Mouse (Mus musculus) midbrain, embryonic 11.5 days (tissue): ENCODE measurements around the gene Ptbp3. TPM values are rescaled to one million over a fixed set of nuclear protein-coding genes. Genes with fewer than 3 reads are reported as not detected.
A peak's percentile ranks its signal among the peaks of the same experiment; 100 is the strongest.
"Not testable (repeated sequence)": the region's sequence is repeated elsewhere in the genome, so short reads cannot be mapped to it uniquely, and the experiment has no call there.

Source experiments
- ATAC-seq: fragments of 200-750 bp; cut with Nextera tagmentation; 2 replicates; pipeline ENCODE4 v1.8.0; 2017; ENCODE audit warnings: moderate TSS enrichment, moderate library complexity; ENCODE audit not compliant: low FRiP score
- DNase-seq: peaks from one replicate; pipeline ENCODE4 v3.0.0; 2015; ENCODE audit warnings: low spot score; ENCODE audit errors: missing footprints
- H3K27ac ChIP-seq: fragments of 300-500 bp; sonication (generic); 2 replicates; pipeline ENCODE4 v1.5.1; 2014; ENCODE audit warnings: low read depth, low read length
- H3K27me3 ChIP-seq: fragments of 300-500 bp; sonication (generic); 2 replicates; pipeline ENCODE4 v1.6.1; 2014; ENCODE audit warnings: mild to moderate bottlenecking, low read length, moderate library complexity, mixed read lengths; ENCODE audit not compliant: control insufficient read depth, insufficient read depth
- H3K36me3 ChIP-seq: fragments of 300-500 bp; sonication (generic); 2 replicates; pipeline ENCODE4 v1.6.1; 2014; ENCODE audit warnings: mild to moderate bottlenecking, low read length, moderate library complexity, mixed read lengths; ENCODE audit not compliant: control insufficient read depth, insufficient read depth
- H3K4me1 ChIP-seq: fragments of 300-500 bp; sonication (generic); 2 replicates; pipeline ENCODE4 v1.6.1; 2014; ENCODE audit warnings: low read length; ENCODE audit not compliant: control insufficient read depth, insufficient read depth
- H3K4me2 ChIP-seq: fragments of 300-500 bp; sonication (generic); 2 replicates; pipeline ENCODE4 v1.6.1; 2014; ENCODE audit warnings: mild to moderate bottlenecking, moderate library complexity
- H3K4me3 ChIP-seq: fragments of 300-500 bp; sonication (generic); 2 replicates; pipeline ENCODE4 v1.5.1; 2014; ENCODE audit warnings: low read depth, low read length
- H3K9ac ChIP-seq: fragments of 300-500 bp; sonication (generic); 2 replicates; pipeline ENCODE4 v1.6.1; 2014; ENCODE audit warnings: low read length
- H3K9me3 ChIP-seq: fragments of 300-500 bp; sonication (generic); 2 replicates; pipeline ENCODE4 v1.6.1; 2016; ENCODE audit warnings: low read length; ENCODE audit not compliant: control insufficient read depth
- WGBS: fragments of 180-500 bp; shearing (Covaris S2); extraction: QIAGEN DNeasy Blood & Tissue Kit; methylation state at CpG from one replicate; pipeline ENCODE4 v1.1.7; 2014; 5-methylcytosine and 5-hydroxymethylcytosine counted together
- polyA plus RNA-seq: library from polyadenylated mRNA; unstranded; fragments of >200 nt; fragmentation: Nextera tagmentation; extraction: Ambion mirVana; gene quantifications from 2 replicates; pipeline ENCODE4 v1.2.1, GENCODE M21; 2014

Gene Ptbp3
- polyA plus RNA-seq, 1 experiment from 2014 or later = 29.6 TPM

GRCm38 (mm10) chr4:59580495-59581281, 31.5 kb upstream of the Ptbp3 start:
- no peaks in the 10 kb centered on the region for H3K36me3 ChIP-seq
- ATAC-seq = peak; percentile 48

DNA sequence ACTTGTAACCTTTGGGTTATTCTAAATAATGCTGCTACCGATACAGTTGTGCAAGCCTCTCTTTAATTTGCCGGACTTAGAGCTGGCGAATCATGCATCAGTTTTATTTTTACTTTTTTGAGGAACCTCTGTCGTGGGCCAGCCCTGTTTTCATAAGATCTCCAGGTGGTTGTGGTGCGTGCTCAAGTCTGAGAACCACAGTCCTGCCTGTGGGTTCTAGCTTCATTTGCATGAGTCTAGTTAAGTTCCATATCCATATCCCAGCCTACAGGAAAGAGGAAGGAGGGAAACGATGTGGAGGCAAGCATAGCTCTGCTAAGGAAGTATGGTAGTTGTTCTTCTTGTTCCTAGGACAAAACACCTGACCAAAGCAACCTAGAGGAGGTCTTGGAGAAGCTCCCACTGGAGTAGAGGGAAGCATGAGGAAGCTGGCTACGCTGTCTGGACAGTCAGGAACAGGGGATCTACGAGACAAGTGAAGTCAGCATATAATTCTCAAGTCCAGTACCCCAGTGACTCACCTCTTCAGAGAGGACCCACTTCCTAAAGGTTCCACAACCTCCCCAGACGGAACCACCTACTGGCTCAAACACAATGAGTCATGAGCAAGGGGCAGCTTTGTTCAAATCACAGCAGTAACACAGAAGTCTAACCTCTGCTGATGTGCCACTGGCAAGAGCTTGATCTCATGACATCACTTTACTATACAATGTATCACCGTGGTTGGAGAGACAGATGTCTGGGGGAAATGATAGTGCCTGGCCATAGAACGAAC, 26.2 kb upstream of the Ptbp3 start:
- Histone ChIP-seq H3K27ac (no peak overlapping the region), H3K36me3 (no peaks in the 10 kb centered on the region), H3K27me3 (no peaks in the 10 kb centered on the region), H3K4me1 (peaks cover 4% of the 10 kb centered on the region; the same call in 1 of the 2 replicates), H3K4me2 (no peak overlapping the region), H3K4me3 (no peak overlapping the region), H3K9ac (no peak overlapping the region), H3K9me3 (no peaks in the 10 kb centered on the region)
- ATAC-seq (no peak), DNase-seq (no peak)
- 90% methylated on average over 11 of the region's 11 CpGs for WGBS

More at GRCm38 (mm10) chr4:59580495-59581281, 31.5 kb upstream of the Ptbp3 start:
- Histone ChIP-seq H3K4me3 (peak overlapping the region; percentile 60), H3K9me3 (no peaks in the 10 kb centered on the region), H3K27me3 (no peaks in the 10 kb centered on the region), H3K4me1 (peaks cover 8% of the 10 kb centered on the region; the same call in 1 of the 2 replicates), H3K27ac (0 out of 2 replicates have a peak overlapping the region, but pooled peaks have one; percentile 4), H3K9ac (peak overlapping the region; percentile 57), H3K4me2 (peak overlapping the region; percentile 63)
- WGBS = 1% methylated on average over 23 of the region's 23 CpGs
- DNase-seq = peak; percentile 93

DNA sequence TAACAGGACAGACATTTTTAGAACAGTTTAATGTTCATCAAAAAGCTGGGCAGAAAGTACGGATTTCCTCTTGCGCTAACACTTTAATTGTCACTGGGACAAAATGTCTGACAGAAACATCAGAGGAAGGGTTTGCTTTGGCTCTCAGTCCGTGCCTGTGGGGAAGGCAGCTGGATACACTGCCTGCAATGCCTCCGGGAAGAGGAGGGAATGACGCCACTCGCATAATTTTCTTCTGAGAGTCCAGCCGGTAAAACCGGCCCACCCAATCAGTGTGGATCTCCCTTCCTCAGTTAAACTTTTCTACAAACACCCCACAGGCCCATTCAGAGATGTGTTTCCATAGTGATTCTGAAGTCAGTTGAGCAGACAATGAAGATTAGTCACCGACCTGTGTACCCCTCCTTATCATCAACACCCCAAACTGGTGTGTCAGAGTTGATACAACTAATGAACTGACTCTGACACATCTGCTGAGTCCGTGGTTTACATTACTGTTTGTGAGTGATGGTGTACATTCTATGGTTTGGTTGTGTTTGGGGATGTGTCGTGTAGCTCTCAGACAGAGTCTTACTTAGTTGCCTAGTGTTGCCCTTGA, 23.5 kb upstream of the Ptbp3 start:
- DNase-seq (peak; percentile 73), ATAC-seq (no peak)
- Histone ChIP-seq H3K9me3 (no peaks in the 10 kb centered on the region), H3K4me3 (no peak overlapping the region), H3K4me2 (no peak overlapping the region), H3K36me3 (no peaks in the 10 kb centered on the region), H3K9ac (no peak overlapping the region), H3K27ac (no peak overlapping the region), H3K4me1 (no peaks in the 10 kb centered on the region), H3K27me3 (no peaks in the 10 kb centered on the region)
- WGBS = 77% methylated on average over 11 of the region's 11 CpGs

DNA sequence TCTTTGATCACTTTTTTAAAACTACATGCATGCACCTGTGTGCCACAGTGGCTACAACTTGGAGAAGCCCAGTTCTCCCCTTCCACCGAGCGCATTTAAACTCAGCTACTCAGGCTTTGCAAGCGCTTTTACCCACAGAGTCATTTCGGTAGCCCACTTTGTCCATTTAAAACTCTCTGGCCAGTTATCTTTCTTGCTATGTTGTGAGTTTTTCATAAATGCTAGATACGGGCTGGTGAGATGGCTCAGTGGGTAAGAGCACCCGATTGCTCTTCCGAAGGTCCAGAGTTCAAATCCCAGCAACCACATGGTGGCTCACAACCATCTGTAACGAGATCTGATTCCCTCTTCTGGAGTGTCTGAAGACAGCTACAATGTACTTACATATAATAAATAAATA, 21.4 kb upstream of the Ptbp3 start:
- not testable (repeated sequence) for H3K9me3 ChIP-seq, H3K4me3 ChIP-seq, H3K27ac ChIP-seq, ATAC-seq, H3K27me3 ChIP-seq, H3K4me1 ChIP-seq, H3K9ac ChIP-seq, H3K4me2 ChIP-seq, H3K36me3 ChIP-seq
- 94% methylated on average over 7 of the region's 8 CpGs for WGBS
- peak; percentile 35 for DNase-seq

- no peak overlapping the region for H3K27ac ChIP-seq
- peak; percentile 95 for DNase-seq
- H3K9ac ChIP-seq = no peak overlapping the region
- H3K4me1 ChIP-seq = no peaks in the 10 kb centered on the region
- ATAC-seq = peak; percentile 33; the same call in 1 of the 2 replicates
- no peaks in the 10 kb centered on the region for H3K9me3 ChIP-seq
- no peak overlapping the region for H3K4me3 ChIP-seq
- H3K27me3 ChIP-seq = no peaks in the 10 kb centered on the region
- WGBS = 10% methylated on average over 7 of the region's 7 CpGs
- no peaks in the 10 kb centered on the region for H3K36me3 ChIP-seq
- H3K4me2 ChIP-seq = no peak overlapping the region
These were observed 20.4 kb upstream of the Ptbp3 start for GRCm38 (mm10) chr4:59569538-59569937.

DNA sequence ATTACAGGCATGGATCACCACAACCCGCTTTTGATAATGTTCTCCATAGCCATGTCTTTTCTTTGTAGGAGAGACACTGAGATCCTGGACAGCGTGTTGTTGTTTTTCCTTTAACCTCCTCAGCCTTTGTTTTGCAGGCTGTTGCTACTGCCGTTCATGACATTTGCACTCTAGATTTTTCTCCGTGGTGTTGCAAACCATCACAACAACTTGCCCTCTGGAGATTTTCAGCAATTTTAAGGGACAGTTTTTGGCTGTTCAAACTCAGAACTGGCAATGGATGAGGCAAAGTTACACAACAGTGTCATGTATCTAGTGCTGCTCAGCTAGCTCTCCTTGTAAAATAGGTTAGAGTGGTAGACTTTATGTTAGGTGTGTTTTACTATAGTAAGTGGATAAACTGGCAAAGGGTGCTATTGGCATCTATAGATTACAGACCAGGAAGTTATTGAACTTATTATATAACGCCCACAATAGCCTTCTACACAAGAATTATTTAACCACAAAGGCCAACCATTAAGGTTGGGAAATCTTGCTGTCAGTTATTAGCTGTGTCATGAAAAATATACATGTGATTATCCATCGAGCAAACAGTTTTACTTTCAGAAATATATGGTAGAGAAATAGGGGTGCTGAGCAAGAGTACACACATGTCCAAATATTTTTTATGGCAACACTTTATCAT, 18.6 kb upstream of the Ptbp3 start:
- no peaks in the 10 kb centered on the region for H3K36me3 ChIP-seq
- H3K4me3 ChIP-seq = no peak overlapping the region
- H3K4me2 ChIP-seq = no peak overlapping the region
- H3K27me3 ChIP-seq = no peaks in the 10 kb centered on the region
- peak; percentile 77 for DNase-seq
- ATAC-seq = no peak
- no peak overlapping the region for H3K9ac ChIP-seq
- WGBS = 80% methylated on average over 6 of the region's 6 CpGs
- no peak overlapping the region for H3K27ac ChIP-seq
- H3K4me1 ChIP-seq = no peaks in the 10 kb centered on the region
- no peaks in the 10 kb centered on the region for H3K9me3 ChIP-seq

DNA sequence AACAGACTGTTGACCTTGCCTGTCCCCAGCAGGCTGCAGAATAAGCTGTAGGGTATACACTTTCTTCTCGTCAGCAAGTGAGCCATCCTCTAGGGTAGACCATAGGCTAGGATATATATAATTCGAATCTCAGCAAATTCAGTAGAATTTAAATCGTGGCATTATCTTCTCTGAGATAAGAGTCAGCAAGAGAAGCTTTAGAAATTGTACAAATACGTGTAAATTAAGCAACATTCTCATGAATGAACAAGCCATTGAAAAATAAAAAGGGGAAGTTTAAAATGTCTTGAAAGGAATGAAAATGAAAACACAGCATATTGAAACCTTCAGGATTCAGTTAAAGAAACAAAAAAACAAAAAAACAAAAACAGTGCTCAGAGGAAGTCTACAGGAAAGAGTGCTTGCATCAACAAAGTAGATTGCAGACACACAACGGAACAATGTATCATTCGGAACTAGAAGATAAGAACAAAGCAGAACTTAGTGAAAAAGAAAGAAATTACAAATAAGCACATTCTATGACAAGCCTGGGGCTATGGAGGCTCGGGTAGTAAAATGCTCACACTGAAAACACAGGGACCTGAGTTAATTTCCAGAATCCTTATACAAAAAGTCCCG, 16.5 kb upstream of the Ptbp3 start:
- Histone ChIP-seq H3K27me3 (no peaks in the 10 kb centered on the region), H3K36me3 (no peaks in the 10 kb centered on the region), H3K9ac (no peak overlapping the region), H3K4me3 (no peak overlapping the region), H3K4me2 (no peak overlapping the region), H3K4me1 (no peaks in the 10 kb centered on the region), H3K27ac (no peak overlapping the region), H3K9me3 (no peaks in the 10 kb centered on the region)
- ATAC-seq = no peak
- 85% methylated on average over 8 of the region's 8 CpGs for WGBS
- peak; percentile 35 for DNase-seq

DNA sequence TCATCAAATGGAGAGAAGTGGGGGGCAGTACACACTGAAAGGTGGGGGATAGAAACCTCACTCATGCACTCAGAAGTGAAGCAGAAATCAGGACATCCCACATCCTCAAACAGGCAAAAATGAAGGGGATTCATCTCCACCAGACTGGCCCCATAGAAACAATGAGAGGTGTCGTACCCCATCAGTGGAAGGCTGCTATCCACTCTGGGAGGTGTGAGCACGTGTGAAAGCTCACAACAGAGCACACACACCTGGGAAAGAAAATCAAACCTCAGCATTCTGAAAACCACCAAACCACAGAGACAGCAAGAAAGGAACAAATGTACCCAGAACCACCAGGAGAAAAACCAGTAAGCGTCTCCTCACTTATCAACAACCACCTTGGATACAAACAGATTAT, 15.0 kb upstream of the Ptbp3 start:
- H3K36me3 ChIP-seq = no peaks in the 10 kb centered on the region
- no peaks in the 10 kb centered on the region for H3K4me1 ChIP-seq
- no peak overlapping the region for H3K4me2 ChIP-seq
- H3K9ac ChIP-seq = no peak overlapping the region
- H3K27ac ChIP-seq = no peak overlapping the region
- H3K9me3 ChIP-seq = no peaks in the 10 kb centered on the region
- no peak for ATAC-seq
- H3K4me3 ChIP-seq = no peak overlapping the region
- 88% methylated on average over 3 of the region's 3 CpGs for WGBS
- no peak for DNase-seq
- no peaks in the 10 kb centered on the region for H3K27me3 ChIP-seq
